Mouse (Mus musculus): ENCODE measurements at regions not wholly inside any gene's neighbourhood (a gene's known extent, or its start where the extent isn't known, plus 50 kb on each side); places are given as distances from the start of the nearest gene placed in this dataset.

DNA sequence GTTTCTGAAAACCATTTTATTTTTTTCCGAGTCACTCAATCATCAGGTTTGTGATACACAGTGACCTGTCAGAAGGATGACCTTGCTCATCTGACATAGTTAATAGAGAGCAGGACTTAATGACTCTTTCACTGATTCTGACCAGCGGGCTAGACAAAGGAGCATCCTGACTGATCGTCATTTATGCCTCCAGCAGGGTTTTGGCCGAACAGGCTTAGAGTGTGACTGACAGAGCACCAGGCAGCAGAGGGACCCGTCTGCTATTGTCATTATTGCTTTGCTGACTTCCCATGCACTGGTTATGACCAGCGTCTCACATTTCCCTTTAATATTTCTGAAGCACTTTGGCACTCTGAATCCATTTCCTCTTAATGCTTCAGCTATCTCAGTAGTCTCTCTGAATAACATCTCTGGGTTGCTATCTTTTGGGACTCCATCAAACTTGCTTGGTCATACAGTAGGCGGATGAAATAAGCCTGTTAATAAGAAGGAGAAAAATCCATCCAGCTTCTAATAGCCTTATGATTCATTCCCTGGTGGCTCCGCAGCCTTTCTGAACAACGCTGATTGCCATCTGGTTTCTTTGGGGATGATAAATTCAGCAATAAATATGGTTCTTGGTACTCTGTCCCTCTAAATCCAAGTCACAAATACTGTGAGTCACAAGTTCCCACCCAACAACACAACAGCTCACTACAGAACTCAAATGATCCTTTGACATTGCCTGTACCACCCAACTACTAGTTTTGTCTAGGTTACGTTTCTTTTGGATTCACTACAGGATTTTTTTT is 820.8 kb upstream of the Sox9 start:
- TF ChIP-seq GATA1 (IDR thresholded peaks at IDR 0.05; ENCODE audit: low read depth, low read length): no peak
- no peak for TF ChIP-seq TAL1 (IDR thresholded peaks at IDR 0.05; ENCODE audit: low read length)
- TF ChIP-seq MAX (IDR thresholded peaks at IDR 0.05; ENCODE audit: low read length): no peak
- no peak for TF ChIP-seq CHD1 (IDR thresholded peaks at IDR 0.05; ENCODE audit: low read depth, low read length)
- no peak for TF ChIP-seq SIN3A (IDR thresholded peaks at IDR 0.05; ENCODE audit: low read length)
